Mouse (Mus musculus): Measurements from ENCODE around the gene Pcsk5.

DNA sequence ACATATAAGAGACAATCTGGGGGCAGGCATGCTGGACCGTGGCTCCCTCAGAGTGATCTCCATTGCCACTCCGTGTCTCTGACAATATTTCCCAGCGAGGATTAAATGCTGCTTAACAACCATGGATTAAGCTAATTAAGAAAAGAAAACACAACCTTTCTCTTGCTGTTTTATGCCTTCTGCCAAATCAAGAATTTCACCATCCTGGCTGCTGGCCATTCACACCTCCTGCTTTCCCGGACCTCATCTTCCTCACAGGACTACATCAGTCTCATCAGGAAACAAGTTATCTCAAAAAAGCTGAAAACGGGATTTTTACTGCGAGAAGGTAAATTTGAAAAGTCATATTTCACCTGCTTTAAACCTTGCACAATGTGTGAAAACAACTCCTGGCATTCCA is 175.2 kb downstream of the Pcsk5 start:
- TF ChIP-seq POLR2A (IDR thresholded peaks at IDR 0.05; ENCODE audit: low read depth, low read length): no peak
- no peak for TF ChIP-seq CTCF (IDR thresholded peaks at IDR 0.05; ENCODE audit: extremely low read depth, insufficient read depth, insufficient read length, insufficient replicate concordance)
